Mouse (Mus musculus): ENCODE measurements around the gene Vmn2r15. TPM values are rescaled to one million over a fixed set of nuclear protein-coding genes. Genes with fewer than 3 reads are reported as not detected.

Vmn2r15 gene
- total RNA-seq (2021), result not detected

DNA sequence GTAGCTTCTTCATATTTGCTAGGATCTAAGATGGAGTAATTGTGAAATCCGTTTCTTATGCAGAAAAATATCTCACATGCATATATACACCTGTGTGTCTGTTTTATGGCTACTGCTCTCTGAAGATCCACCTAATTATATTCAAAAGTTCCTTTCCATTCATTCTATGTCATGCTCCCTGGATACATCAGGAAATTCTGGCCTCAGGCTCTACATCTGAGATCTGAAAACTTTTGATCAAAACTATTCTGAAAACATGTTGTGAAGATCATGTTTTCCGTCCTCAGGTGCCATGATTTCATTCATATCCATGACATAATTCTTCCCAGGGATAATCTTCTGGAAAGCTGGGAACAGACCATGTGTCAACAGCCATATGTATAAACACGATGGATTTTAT lies at the start of gene Vmn2r15:
TSS of gene Vmn2r15 (minus strand) at position 101 of the 400 bp plus-strand sequence.
- intact Hi-C loops (cut with DNase I), result no loop called here
- no peak for DNase-seq (ENCODE audit: low spot score in 2 of 2)

DNA sequence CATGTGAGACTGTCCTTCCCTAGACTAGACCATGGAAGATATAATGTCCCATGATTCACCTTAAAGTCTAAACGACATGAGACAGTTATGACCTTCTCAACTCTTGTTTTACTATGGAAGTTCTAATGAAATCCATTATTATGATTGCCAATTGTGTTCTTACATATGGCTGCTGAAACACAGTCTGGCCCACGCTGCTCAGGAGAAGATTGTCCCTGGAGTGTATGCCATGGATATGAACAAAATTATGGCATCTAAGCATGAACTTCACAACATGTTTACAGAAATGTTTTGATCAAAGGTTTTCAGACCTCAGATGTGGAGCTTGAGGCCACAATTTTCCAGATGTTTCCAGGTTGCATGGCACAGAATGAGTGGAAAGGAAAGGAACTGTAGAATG lies 32.4 kb upstream of the Vmn2r15 start, which contains the start of gene Vmn2r16:
TSS of gene Vmn2r16 (plus strand) at position 301 of the 400 bp plus-strand sequence.
- intact Hi-C loops (cut with DNase I), result no loop called here
- no peak for DNase-seq (ENCODE audit: low spot score in 2 of 2)

DNA sequence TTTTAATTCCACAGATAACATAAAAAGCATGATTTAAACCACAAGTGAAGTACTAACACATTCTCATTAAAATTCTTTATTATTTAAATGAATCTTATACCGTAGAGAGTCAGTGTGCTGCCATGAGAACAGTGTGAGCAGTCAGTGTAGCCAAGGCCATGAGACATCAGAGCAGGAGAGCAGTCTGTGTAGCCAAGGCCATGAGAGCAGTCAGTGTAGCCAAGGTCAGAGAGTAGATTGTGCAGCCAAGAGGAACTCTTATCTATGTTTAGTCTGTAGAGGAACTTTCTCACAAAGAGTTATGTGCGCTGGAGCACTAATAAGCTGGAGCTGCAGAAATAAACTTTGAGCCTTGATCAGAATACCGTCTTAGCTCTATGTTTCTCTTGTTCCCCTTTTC lies 2.8 kb downstream of the Vmn2r15 start:
- intact Hi-C loops (cut with DNase I), result no loop called here
- DNase-seq (ENCODE audit: low spot score in 2 of 2), result no peak

Other genes starting within 250 kb of the Vmn2r15 start
- not detected for gene Vmn2r11, start 238.1 kb downstream of the Vmn2r15 start, total RNA-seq (2021)
- under 1 TPM in 1 of 2 experiments, not detected in 1; 0.07 TPM for gene Vmn2r12, start 199.7 kb downstream of the Vmn2r15 start, total RNA-seq (2021)
- gene Vmn2r13, start 105.4 kb downstream of the Vmn2r15 start, total RNA-seq (2021), result not detected
- gene Vmn2r14, start 72.9 kb downstream of the Vmn2r15 start, total RNA-seq (2021), result not detected
- gene Vmn2r16, start 32.5 kb upstream of the Vmn2r15 start, total RNA-seq (2021), result not detected
- not detected for gene Vmn2r17, start 122.0 kb upstream of the Vmn2r15 start, total RNA-seq (2021)

Measured in left cerebral cortex, postnatal 36 days (tissue).